Mouse (Mus musculus): ENCODE measurements at regions not wholly inside any gene's neighbourhood (a gene's known extent, or its start where the extent isn't known, plus 50 kb on each side); places are given as distances from the start of the nearest gene placed in this dataset.

GRCm38 (mm10) chr14:73730796-73731195, 69.8 kb downstream of the Gm21750 start:
- DNase-seq (ENCODE audit: low read depth, low spot score): no peak

GRCm38 (mm10) chr14:73732161-73732560, 71.1 kb downstream of the Gm21750 start:
- DNase-seq (ENCODE audit: low read depth, low spot score): no peak

GRCm38 (mm10) chr14:73750790-73751189, 89.8 kb downstream of the Gm21750 start:
- DNase-seq (ENCODE audit: low read depth, low spot score): no peak

- DNase-seq (ENCODE audit: low read depth, low spot score): no peak
Measured at GRCm38 (mm10) chr14:73759986-73760385, 99.0 kb downstream of the Gm21750 start.

GRCm38 (mm10) chr14:73772964-73773363, 111.9 kb downstream of the Gm21750 start:
- DNase-seq (ENCODE audit: low read depth, low spot score): no peak

- no peak for DNase-seq (ENCODE audit: low read depth, low spot score)
Measured at GRCm38 (mm10) chr14:73773810-73774209, 112.8 kb downstream of the Gm21750 start.

- peak; percentile 47 for DNase-seq (ENCODE audit: low read depth, low spot score)
Measured at GRCm38 (mm10) chr14:73776066-73776465, 115.0 kb downstream of the Gm21750 start.

GRCm38 (mm10) chr14:73807169-73807568, 146.1 kb downstream of the Gm21750 start:
- DNase-seq (ENCODE audit: low read depth, low spot score): no peak

- DNase-seq (ENCODE audit: low read depth, low spot score): no peak
Measured at GRCm38 (mm10) chr14:73838890-73839289, 177.9 kb downstream of the Gm21750 start.

GRCm38 (mm10) chr14:73861782-73862181, 200.8 kb downstream of the Gm21750 start:
- peak; percentile 4 for DNase-seq (ENCODE audit: low read depth, low spot score)

- DNase-seq (ENCODE audit: low read depth, low spot score): no peak
Measured at GRCm38 (mm10) chr14:73874337-73874736, 213.3 kb downstream of the Gm21750 start.

GRCm38 (mm10) chr14:73875916-73876315, 214.9 kb downstream of the Gm21750 start:
- no peak for DNase-seq (ENCODE audit: low read depth, low spot score)

- no peak for DNase-seq (ENCODE audit: low read depth, low spot score)
Measured at GRCm38 (mm10) chr14:73878267-73878666, 217.2 kb downstream of the Gm21750 start.

- DNase-seq (ENCODE audit: low read depth, low spot score): no peak
Measured at GRCm38 (mm10) chr14:73878866-73879419, 217.9 kb downstream of the Gm21750 start.

GRCm38 (mm10) chr14:73891451-73891850, 230.4 kb downstream of the Gm21750 start:
- DNase-seq (ENCODE audit: low read depth, low spot score): no peak

- DNase-seq (ENCODE audit: low read depth, low spot score): no peak
Measured at GRCm38 (mm10) chr14:73894844-73895243, 233.8 kb downstream of the Gm21750 start.

- DNase-seq (ENCODE audit: low read depth, low spot score): no peak
Measured at GRCm38 (mm10) chr14:73895266-73895665, 234.2 kb downstream of the Gm21750 start.

GRCm38 (mm10) chr14:73899078-73899477, 238.1 kb downstream of the Gm21750 start:
- DNase-seq (ENCODE audit: low read depth, low spot score): no peak

- no peak for DNase-seq (ENCODE audit: low read depth, low spot score)
Measured at GRCm38 (mm10) chr14:73902085-73902713, 241.2 kb downstream of the Gm21750 start.

GRCm38 (mm10) chr14:73913756-73914448, 252.9 kb downstream of the Gm21750 start:
- no peak for DNase-seq (ENCODE audit: low read depth, low spot score)

- DNase-seq (ENCODE audit: low read depth, low spot score): no peak
Measured at GRCm38 (mm10) chr14:73915990-73916389, 255.0 kb downstream of the Gm21750 start.

GRCm38 (mm10) chr14:73931095-73931494, 270.1 kb downstream of the Gm21750 start:
- DNase-seq (ENCODE audit: low read depth, low spot score): no peak

- DNase-seq (ENCODE audit: low read depth, low spot score): no peak
Measured at GRCm38 (mm10) chr14:73947316-73947715, 286.3 kb downstream of the Gm21750 start.

Measured in embryo, embryonic 11.5 days (tissue).